Mouse (Mus musculus): ENCODE measurements at regions not wholly inside any gene's neighbourhood (a gene's known extent, or its start where the extent isn't known, plus 50 kb on each side); places are given as distances from the start of the nearest gene placed in this dataset.
"Not testable (repeated sequence)": the region's sequence is repeated elsewhere in the genome, so short reads cannot be mapped to it uniquely, and the experiment has no call there.

- no peak for TF ChIP-seq CTCF (IDR thresholded peaks at IDR 0.05)
- no peak for DNase-seq
- Histone ChIP-seq H3K4me3 (no peak overlapping the region), H3K27ac (no peak overlapping the region)
- intact Hi-C loops (cut with DNase I): no loop called here
These were observed 53.4 kb upstream of the Castor2 start for GRCm38 (mm10) chr5:134046086-134046485.

- DNase-seq; H3K27ac ChIP-seq; intact Hi-C loops (cut with DNase I); H3K4me3 ChIP-seq: not testable (repeated sequence)
These were observed 56.6 kb upstream of the Castor2 start for GRCm38 (mm10) chr5:134042938-134043337.

GRCm38 (mm10) chr5:134027316-134027966 lies 72.1 kb upstream of the Castor2 start:
- DNase-seq: peak; percentile 61
- no peak for TF ChIP-seq CTCF (IDR thresholded peaks at IDR 0.05)
- Histone ChIP-seq H3K4me3 (no peak overlapping the region), H3K27ac (no peak overlapping the region)
- intact Hi-C loops (cut with DNase I): no loop called here

- no peak overlapping the region for H3K27ac ChIP-seq
- TF ChIP-seq CTCF (IDR thresholded peaks at IDR 0.05): no peak
- no peak overlapping the region for H3K4me3 ChIP-seq
- intact Hi-C loops (cut with DNase I): no loop called here
- no peak for DNase-seq
These were observed 79.7 kb upstream of the Castor2 start for GRCm38 (mm10) chr5:134019651-134020432.

GRCm38 (mm10) chr5:134014257-134015163 lies 85.0 kb upstream of the Castor2 start:
- Histone ChIP-seq H3K4me3 (peak overlapping the region; percentile 31), H3K27ac (peak overlapping the region; percentile 66)
- DNase-seq: peak; percentile 78
- intact Hi-C loops (cut with DNase I): no loop called here
- TF ChIP-seq CTCF (IDR thresholded peaks at IDR 0.05): no peak

GRCm38 (mm10) chr5:134013206-134013605 lies 86.3 kb upstream of the Castor2 start:
- intact Hi-C loops (cut with DNase I): no loop called here
- no peak overlapping the region for H3K4me3 ChIP-seq
- DNase-seq: no peak
- TF ChIP-seq CTCF (IDR thresholded peaks at IDR 0.05): no peak
- H3K27ac ChIP-seq: no peak overlapping the region

- Histone ChIP-seq H3K4me3 (no peak overlapping the region), H3K27ac (no peak overlapping the region)
- TF ChIP-seq CTCF (IDR thresholded peaks at IDR 0.05): no peak
- DNase-seq: no peak
- intact Hi-C loops (cut with DNase I): loop anchor here (10.0 kb wide), 1 partner anchor 195 kb away; no protein-coding TSS in a partner anchor
These were observed 89.7 kb upstream of the Castor2 start for GRCm38 (mm10) chr5:134009843-134010242.

GRCm38 (mm10) chr5:134007127-134007771 lies 92.3 kb upstream of the Castor2 start:
- peak; percentile 54 for DNase-seq
- intact Hi-C loops (cut with DNase I): loop anchor here (10.0 kb wide), 1 partner anchor 192 kb away; no protein-coding TSS in a partner anchor
- H3K27ac ChIP-seq: no peak overlapping the region
- no peak overlapping the region for H3K4me3 ChIP-seq
- no peak for TF ChIP-seq CTCF (IDR thresholded peaks at IDR 0.05)

- peak overlapping the region; percentile 43 for H3K4me3 ChIP-seq
- peak; percentile 83 for DNase-seq
- peak overlapping the region; percentile 13; the same call in 1 of the 2 replicates for H3K27ac ChIP-seq
- peak; percentile 89 for TF ChIP-seq CTCF (IDR thresholded peaks at IDR 0.05)
- intact Hi-C loops (cut with DNase I): loop anchor here (10.0 kb wide), 1 partner anchor 192 kb away; no protein-coding TSS in a partner anchor
These were observed 92.9 kb upstream of the Castor2 start for GRCm38 (mm10) chr5:134006470-134007126.

- DNase-seq: no peak
- Histone ChIP-seq H3K4me3 (no peak overlapping the region), H3K27ac (no peak overlapping the region)
- no peak for TF ChIP-seq CTCF (IDR thresholded peaks at IDR 0.05)
- intact Hi-C loops (cut with DNase I): loop anchor here (10.0 kb wide), 1 partner anchor 191 kb away; no protein-coding TSS in a partner anchor
These were observed 93.5 kb upstream of the Castor2 start for GRCm38 (mm10) chr5:134006001-134006400.

- TF ChIP-seq CTCF (IDR thresholded peaks at IDR 0.05): no peak
- intact Hi-C loops (cut with DNase I): loop anchor here (10.0 kb wide), 1 partner anchor 185 kb away; no protein-coding TSS in a partner anchor
- Histone ChIP-seq H3K27ac (no peak overlapping the region), H3K4me3 (no peak overlapping the region)
- DNase-seq: no peak
These were observed 99.4 kb upstream of the Castor2 start for GRCm38 (mm10) chr5:134000100-134000499.

Data from gastrocnemius, adult 2 months (tissue).